Mouse (Mus musculus) gastrocnemius, postnatal 36 days (tissue): Measurements from ENCODE around the gene Hs3st1. TPM values are rescaled to one million over a fixed set of nuclear protein-coding genes. Genes with fewer than 3 reads are reported as not detected.

Experiments used
- DNase-seq, 2 experiments: peaks; one replicate each; pipeline ENCODE4 v3.0.0; 2022
- intact Hi-C: fragments of 180-260 bp; cut with DNase I; formaldehyde crosslinking; loops from one replicate; pipeline ENCODE4 v1.15.1; 2025
- total RNA-seq, 2 experiments: library from RNA; stranded (reverse); gene quantifications; 2 replicates each; pipeline ENCODE4 v1.2.3; 2021

Hs3st1 gene
- total RNA-seq, 2 experiments from 2014 or later: 0.94 to 1.7 TPM

DNA sequence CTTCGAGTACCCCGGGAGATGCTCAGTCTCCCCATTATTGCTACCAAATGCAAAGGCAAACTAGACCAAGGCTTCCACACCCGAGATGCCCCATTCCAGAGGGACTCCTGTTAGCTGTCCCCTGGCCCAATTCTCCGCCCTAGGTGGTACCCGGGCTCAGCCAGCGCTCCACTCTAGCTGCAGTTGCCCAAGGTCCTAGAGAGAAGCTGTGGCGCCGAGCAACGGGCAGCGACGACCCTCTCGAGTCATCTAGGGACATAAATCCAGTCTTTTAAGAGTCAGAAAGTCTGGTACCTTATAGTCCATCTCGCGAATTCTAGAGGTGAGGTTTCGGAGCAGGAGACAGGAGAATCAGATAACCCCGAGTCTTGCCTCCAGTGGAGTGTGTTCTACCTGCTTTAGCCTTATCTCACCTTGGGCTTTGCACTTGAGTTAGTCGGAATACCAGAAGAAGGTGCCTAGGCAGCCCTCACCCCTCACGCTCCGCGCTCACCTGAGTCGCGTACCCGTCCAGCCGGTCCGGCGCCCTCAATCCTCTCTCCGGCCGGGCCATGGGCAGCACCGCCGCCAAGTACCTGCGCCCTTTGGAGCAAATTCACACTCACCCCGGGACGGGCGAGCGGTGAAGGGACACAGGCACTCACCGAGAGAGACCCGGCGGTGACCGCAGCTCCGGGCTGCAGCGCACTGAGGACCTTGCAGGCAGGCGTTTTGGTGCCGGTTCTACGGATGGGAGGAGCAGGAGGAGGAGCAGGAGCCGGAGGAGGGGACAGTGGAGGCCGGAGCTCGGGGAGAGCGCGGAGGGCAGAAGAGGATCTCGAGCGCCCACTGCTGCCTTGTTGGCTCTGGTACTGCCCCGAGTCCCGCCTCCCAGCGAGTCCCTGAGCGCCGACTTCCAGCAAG lies 111.1 kb downstream of the Hs3st1 start:
- intact Hi-C loops: loop anchor here (5.0 kb wide), 1 partner anchor 862 kb away; no protein-coding TSS in a partner anchor
- DNase-seq: peak; percentile 69 to 77

GRCm38 (mm10) chr5:39643260-39643923 lies 111.9 kb downstream of the Hs3st1 start:
- intact Hi-C loops: loop anchor here (5.0 kb wide), 1 partner anchor 861 kb away; no protein-coding TSS in a partner anchor
- DNase-seq: no peak

GRCm38 (mm10) chr5:39642222-39642770 lies 113.0 kb downstream of the Hs3st1 start:
- DNase-seq: no peak
- intact Hi-C loops: loop anchor here (5.0 kb wide), 1 partner anchor 860 kb away; no protein-coding TSS in a partner anchor

DNA sequence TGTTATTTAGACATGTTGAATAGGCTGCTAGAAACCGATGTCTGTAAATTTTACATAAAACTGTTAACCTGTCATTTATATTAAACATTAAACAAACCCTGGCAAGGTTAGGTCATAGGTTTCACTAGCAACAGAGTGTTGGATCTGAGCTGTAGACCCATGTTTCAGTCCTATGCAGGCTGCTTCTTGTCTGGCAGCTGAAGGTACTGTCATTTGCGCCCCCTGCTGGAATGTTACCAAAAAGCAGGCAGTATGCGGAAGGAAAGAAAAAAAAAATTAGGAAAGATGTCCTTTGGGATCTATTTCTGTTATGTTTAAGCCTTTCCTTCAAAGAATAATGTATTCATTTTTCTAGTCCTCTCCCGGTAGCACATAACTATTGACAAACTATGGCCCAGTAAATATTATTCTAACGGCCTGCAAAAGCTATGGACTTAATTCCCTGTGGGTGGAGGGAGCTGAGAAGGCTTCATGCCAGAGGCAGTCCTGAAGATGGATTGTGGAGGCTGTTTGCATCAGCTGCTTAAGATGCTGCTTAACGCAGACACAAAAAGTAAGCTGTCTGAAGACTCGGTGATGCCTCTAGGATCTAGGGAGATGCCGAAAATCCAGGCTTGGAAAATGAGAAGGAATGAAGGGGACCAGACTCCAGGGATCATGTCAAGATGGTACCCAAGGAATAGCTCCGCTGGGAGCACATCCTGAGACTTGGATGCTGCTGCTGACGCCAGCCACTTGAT lies 115.7 kb downstream of the Hs3st1 start:
- intact Hi-C loops: loop anchor here (5.0 kb wide), 1 partner anchor 857 kb away; no protein-coding TSS in a partner anchor
- DNase-seq: peak in 1 of 2 experiments; percentile 36

DNA sequence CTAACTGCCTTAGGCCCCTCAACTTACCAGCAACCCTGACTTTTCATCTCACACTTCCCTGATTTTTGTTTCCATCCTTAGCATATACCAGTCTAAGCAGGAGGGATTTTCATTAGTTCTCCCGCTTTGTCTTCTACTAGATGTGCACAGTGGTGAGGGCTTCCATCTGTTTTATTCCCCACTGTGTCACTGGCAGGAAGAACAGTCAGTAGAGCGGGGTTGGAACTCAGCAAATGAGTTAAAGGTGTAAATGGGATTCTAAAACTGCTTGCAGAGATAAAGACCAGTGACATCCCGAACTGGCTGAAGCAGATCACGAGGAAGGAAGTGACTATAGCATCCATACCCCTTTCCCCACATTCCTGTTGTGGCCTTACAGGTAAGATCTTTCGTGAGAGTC lies 116.3 kb downstream of the Hs3st1 start:
- DNase-seq: no peak
- intact Hi-C loops: no loop called here

DNA sequence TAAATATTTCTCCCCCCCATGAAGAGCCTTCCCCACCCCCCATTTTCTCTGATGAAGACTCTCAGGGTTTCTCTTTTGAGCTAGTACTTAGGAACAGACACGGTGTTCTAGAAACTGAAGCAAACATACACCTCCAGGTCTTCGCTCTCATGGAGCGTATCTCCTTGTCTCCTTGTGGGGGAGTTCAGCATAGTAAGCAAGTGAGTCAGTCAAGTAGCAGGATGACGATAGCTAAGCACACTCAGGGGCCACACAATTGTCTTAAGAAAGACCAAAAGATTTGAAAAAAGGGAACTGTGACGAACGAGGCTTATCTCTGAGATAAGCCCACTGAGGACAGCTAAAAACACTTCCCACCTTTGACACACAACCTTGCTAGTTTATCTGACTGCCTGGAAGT lies 117.4 kb downstream of the Hs3st1 start:
- no peak for DNase-seq
- intact Hi-C loops: no loop called here

- intact Hi-C loops: no loop called here
- DNase-seq: no peak
Measured at GRCm38 (mm10) chr5:39636090-39636489, 119.2 kb downstream of the Hs3st1 start.

GRCm38 (mm10) chr5:39634300-39635047 lies 120.8 kb downstream of the Hs3st1 start:
- no peak for DNase-seq
- intact Hi-C loops: no loop called here

GRCm38 (mm10) chr5:39633206-39633605 lies 122.1 kb downstream of the Hs3st1 start:
- intact Hi-C loops: no loop called here
- no peak for DNase-seq

DNA sequence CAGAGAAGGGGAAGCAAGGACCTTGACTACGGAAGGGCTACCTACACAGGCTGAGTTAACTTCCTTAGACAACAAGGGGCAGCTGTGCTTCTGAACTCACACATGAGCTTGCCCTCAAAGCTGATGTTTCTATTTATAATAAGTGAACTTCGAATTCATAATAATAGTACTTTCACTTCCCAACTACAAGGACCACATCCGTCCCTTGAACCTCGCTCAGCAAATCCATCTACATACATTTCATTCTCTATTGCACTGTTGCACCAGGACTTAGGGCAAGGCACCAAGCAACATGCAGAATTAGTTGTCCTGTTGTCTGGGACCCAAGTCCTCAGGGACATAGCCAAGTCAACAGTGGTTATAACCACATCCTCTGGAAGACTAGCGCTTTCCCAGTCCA lies 124.4 kb downstream of the Hs3st1 start:
- intact Hi-C loops: no loop called here

GRCm38 (mm10) chr5:39625037-39625473 lies 130.2 kb downstream of the Hs3st1 start:
- intact Hi-C loops: no loop called here

More for the DNA sequence above, 124.4 kb downstream of the Hs3st1 start:
- no peak for DNase-seq

GRCm38 (mm10) chr5:39624218-39624590 lies 131.1 kb downstream of the Hs3st1 start:
- no peak for DNase-seq
- intact Hi-C loops: no loop called here

More at GRCm38 (mm10) chr5:39625037-39625473, 130.2 kb downstream of the Hs3st1 start:
- no peak for DNase-seq

- peak in 1 of 2 experiments; percentile 17 for DNase-seq
- intact Hi-C loops: no loop called here
Measured at GRCm38 (mm10) chr5:39623304-39624217, 131.7 kb downstream of the Hs3st1 start.

DNA sequence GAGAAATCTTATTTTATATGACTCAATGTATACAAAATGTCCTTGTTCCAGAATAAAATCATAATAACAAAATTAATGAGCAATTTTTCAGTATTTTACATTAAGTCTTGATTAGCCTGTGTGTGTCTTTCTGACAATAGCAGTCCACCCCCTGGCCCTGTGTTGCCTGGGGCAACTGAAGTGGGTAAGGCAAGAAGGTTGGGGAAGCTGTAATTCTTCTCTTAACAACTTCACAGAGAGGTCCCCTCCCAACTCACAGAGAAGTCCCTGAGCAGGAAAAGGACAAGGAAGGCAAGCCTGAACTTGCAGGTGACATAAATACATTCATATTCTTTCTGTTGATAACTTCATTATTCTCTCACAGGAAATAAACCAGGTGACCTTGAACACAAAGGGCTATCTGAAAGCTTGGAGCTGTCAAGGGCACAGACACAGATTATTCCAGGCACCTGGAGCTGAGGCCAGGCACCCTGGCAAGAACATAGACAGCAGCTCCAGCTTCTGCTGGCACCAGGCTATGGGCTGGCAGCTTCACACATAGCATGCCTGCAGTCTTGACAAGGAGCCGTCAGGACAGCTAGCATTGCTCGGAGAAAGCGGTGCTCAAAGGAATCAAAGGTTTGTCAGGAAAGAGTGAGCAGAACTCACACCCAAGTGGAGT lies 134.9 kb downstream of the Hs3st1 start:
- intact Hi-C loops: no loop called here
- DNase-seq: no peak

GRCm38 (mm10) chr5:39617354-39617977 lies 137.8 kb downstream of the Hs3st1 start:
- intact Hi-C loops: no loop called here
- no peak for DNase-seq

DNA sequence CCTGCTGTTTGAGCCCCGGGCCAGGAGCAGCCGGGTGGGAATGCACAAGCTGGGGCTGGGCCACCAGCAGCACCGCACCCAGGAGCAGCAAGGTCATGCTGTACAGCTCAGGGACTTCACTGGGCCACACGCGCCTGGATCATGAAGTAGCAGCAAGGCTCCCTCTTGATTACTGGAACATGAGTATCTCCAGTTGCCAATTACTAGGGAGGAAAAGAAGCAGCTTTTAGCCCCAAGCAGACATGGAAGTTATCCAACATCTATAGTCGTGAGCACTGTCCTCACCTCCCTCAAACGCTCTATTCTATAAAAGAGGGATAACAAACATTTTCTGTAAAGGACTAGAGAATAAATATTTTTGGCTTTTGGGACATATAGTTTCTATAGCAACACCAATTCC lies 140.1 kb downstream of the Hs3st1 start:
- intact Hi-C loops: no loop called here
- no peak for DNase-seq

DNA sequence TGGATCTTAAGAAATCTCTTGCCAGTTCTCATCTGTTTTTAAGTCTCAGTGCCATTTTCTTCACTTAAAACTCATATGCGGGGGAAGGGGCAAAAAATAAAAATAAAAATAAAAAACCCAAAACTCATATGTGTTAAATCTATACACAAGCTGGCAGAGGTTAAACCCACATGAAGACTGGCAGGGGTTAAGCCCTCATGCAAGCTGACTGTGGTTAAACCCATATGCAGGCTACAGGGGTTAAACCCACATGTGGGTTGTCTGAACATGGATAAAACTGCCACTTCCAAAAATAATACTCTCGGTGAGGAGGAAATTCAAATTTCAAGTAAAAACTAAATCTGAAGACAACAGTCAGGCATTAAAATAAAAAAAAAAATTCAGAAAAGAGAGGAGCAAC lies 141.7 kb downstream of the Hs3st1 start:
- intact Hi-C loops: no loop called here
- DNase-seq: no peak

GRCm38 (mm10) chr5:39612240-39612639 lies 143.0 kb downstream of the Hs3st1 start:
- intact Hi-C loops: no loop called here
- no peak for DNase-seq
